Mouse (Mus musculus) frontal cortex, adult (tissue): ENCODE results near the gene Kdelr2.
"Not testable (repeated sequence)": the region's sequence is repeated elsewhere in the genome, so short reads cannot be mapped to it uniquely, and the experiment has no call there.

ENCODE experiments used
- ATAC-seq: cut with Nextera tagmentation; 2 replicates; pipeline ENCODE4 v1.9.2; 2017; ENCODE audit warnings: mild to moderate bottlenecking, moderate library complexity, mixed read lengths; ENCODE audit not compliant: low TSS enrichment

Gene Kdelr2

GRCm38 (mm10) chr5:143403221-143404147 lies at the start of gene Kdelr2:
TSS of gene Kdelr2 (plus strand) at chr5:143403838.
- ATAC-seq: peak; percentile 93

- no peak for ATAC-seq
Measured at GRCm38 (mm10) chr5:143356017-143356416, 47.6 kb upstream of the Kdelr2 start.

GRCm38 (mm10) chr5:143356686-143357388 lies 46.8 kb upstream of the Kdelr2 start, which contains the start of gene Grid2ip:
TSS of gene Grid2ip (plus strand) at chr5:143357338.
- ATAC-seq: no peak

- ATAC-seq: no peak
Measured at GRCm38 (mm10) chr5:143357564-143357963, 46.1 kb upstream of the Kdelr2 start.

- ATAC-seq: peak; percentile 34; the same call in 1 of the 2 replicates
Measured at GRCm38 (mm10) chr5:143359263-143359662, 44.4 kb upstream of the Kdelr2 start.

GRCm38 (mm10) chr5:143360000-143360399 lies 43.6 kb upstream of the Kdelr2 start:
- no peak for ATAC-seq

GRCm38 (mm10) chr5:143361428-143361827 lies 42.2 kb upstream of the Kdelr2 start:
- no peak for ATAC-seq

GRCm38 (mm10) chr5:143363678-143364615 lies 39.7 kb upstream of the Kdelr2 start:
- ATAC-seq: peak; percentile 51; the same call in 1 of the 2 replicates

- ATAC-seq: no peak
Measured at GRCm38 (mm10) chr5:143367931-143368330, 35.7 kb upstream of the Kdelr2 start.

GRCm38 (mm10) chr5:143369611-143370255 lies 33.9 kb upstream of the Kdelr2 start:
- ATAC-seq: 0 out of 2 replicates have a peak, but pooled peaks have one; percentile 44

- ATAC-seq: no peak
Measured at GRCm38 (mm10) chr5:143370416-143371145, 33.1 kb upstream of the Kdelr2 start.

GRCm38 (mm10) chr5:143371146-143371510 lies 32.5 kb upstream of the Kdelr2 start:
- no peak for ATAC-seq

- ATAC-seq: peak; percentile 71
Measured at GRCm38 (mm10) chr5:143372818-143373217, 30.8 kb upstream of the Kdelr2 start.

GRCm38 (mm10) chr5:143375242-143375641 lies 28.4 kb upstream of the Kdelr2 start:
- peak; percentile 52; the same call in 1 of the 2 replicates for ATAC-seq

GRCm38 (mm10) chr5:143376156-143376555 lies 27.5 kb upstream of the Kdelr2 start:
- no peak for ATAC-seq

GRCm38 (mm10) chr5:143386797-143387621 lies 16.6 kb upstream of the Kdelr2 start:
- ATAC-seq: no peak

GRCm38 (mm10) chr5:143394184-143394583 lies 9.5 kb upstream of the Kdelr2 start:
- no peak for ATAC-seq

- not testable (repeated sequence) for ATAC-seq
Measured at GRCm38 (mm10) chr5:143394966-143395365, 8.7 kb upstream of the Kdelr2 start.

GRCm38 (mm10) chr5:143395649-143396048 lies 8.0 kb upstream of the Kdelr2 start:
- ATAC-seq: no peak
